Mouse (Mus musculus) spleen, embryonic (tissue): Measurements from ENCODE around the gene Syn3.
"Not testable (repeated sequence)": the region's sequence is repeated elsewhere in the genome, so short reads cannot be mapped to it uniquely, and the experiment has no call there.

Experiments
- CTCF ChIA-PET: fragments of 350-600 bp; sonication (Branson Sonifier 250); formaldehyde crosslinking; loops from one replicate; lab custom pipeline; 2022; lab: Charles Lee

The Syn3 gene

GRCm38 (mm10) chr10:86155344-86155743 is 343.4 kb downstream of the Syn3 start:
- CTCF ChIA-PET = no interaction called here

DNA sequence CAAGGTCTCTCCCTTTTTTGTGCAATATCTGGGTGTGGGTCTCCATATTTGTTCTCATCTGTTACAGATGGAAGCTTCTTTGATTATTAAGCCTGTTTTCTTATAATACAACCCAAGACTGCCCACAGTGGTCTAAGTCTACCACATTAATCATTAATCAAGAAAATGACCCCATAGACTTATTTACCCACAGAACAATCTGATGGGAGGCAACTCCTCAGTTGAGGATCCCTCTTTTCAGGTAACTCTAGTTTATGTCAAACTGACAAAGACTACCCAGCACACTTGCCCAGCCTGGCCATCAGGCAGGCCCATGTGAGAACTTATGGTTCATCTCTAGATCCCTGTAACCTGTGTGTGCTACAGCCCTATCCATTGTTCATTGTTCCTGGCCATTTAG is 345.5 kb downstream of the Syn3 start:
- CTCF ChIA-PET = no interaction called here

DNA sequence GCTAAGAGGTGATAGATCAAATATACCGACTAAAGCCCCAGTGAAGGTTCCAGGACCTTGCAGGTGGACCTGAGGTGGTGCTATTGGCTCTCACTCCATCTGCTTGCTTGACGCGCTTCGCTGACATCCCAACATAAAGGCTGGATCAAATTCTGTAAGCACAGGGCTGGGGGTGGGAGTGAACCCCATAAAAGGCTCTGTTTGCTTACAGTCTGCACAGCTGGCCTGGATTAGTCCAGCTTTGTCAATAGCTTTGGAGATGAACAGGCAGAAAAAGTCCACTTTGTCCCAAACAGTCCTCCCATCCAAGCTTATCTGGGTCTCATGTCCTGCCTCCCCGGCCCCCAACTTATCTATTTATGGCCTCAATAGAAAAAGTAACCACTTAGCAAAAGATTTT is 347.3 kb downstream of the Syn3 start:
- CTCF ChIA-PET = interaction anchor here (0.6 to 0.8 kb wide), 2 partner anchors 9 kb away, joined by 3 read pairs; no protein-coding TSS in a partner anchor

DNA sequence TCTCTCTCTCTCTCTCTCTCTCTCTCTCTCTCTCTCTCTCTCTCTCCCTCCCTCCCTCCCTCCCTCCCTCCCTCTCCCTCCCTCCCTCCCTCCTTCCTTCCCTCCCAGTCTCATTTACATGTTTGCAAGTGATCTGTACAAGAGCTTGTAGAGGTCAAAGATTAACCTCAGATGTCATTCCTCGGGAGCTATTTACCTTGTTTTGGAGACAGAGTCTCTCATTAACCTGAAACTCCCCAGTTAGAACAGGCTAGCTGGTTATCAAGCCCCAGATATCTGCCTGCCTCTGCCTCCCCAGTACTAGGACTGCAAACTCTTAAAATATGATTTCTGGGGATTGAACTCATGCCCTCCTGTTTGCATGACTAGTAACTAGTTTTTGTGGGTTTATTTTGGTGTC is 348.6 kb downstream of the Syn3 start:
- CTCF ChIA-PET = no interaction called here

DNA sequence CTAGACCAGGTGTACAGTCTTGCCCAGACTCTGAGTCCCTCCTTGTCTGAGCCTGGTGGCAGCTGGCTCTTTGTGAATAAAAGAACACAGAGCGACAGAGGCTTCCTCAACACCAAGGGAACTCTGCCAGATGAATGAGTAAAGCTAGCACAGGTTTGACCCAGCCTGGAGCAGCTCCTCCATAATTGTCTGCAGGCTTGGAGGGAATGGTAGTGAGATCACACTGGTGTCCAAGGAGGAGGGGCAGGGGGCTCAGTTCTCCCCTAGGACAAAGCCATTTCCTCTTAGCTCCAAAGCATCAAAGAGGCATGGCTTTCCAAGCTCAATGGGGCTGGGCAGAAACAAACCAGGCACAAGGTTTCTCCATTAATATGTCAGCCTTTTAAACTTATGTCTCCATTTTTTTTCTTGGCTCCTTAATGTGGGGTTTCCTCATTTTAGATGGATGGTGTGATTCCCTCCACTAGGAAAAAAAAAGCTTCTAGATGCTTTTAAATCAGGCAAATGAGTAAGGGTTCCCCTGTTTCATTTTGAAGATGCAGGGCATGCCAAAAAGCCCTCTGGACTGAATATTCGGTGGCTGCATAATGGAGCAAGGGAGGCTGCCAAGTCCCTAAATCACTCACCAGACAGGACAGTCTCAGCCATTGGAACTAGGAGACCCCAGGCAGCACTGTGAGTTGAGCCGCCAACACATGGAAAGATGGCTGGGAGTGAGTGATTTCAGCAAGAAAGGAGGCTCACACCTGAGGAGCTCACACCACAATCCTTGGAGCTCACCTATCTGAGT is 349.5 kb downstream of the Syn3 start:
- CTCF ChIA-PET = no interaction called here

DNA sequence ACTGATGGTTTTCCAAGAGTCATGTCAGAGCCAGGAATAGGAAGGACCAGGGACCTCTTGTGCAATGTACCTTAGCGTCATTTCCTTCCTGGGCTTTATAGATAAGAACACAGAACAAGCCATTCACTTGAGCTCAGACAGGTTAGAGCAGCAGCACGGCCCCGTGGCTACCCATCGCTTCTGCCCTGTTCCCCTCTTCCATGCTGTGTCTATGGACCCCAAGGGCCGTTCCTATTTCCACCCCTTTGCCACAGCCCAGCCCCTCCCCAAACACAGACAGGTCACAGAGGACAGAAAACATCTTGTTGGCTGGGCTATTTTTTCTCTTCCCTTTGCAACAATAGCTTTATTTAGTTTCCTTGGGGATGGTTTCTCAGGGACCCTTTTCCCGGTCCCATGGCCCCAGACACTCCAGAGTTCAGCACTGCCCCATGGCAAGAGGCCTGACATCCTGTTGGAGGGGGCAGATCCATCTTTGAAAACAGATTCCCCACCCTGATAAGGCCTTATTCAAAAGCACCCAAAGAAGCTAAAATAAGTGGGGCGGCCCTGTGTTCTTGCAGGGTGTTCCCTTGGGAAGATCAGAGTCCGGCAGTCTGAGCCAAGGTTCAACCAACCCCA is 359.5 kb downstream of the Syn3 start:
- CTCF ChIA-PET = no interaction called here

DNA sequence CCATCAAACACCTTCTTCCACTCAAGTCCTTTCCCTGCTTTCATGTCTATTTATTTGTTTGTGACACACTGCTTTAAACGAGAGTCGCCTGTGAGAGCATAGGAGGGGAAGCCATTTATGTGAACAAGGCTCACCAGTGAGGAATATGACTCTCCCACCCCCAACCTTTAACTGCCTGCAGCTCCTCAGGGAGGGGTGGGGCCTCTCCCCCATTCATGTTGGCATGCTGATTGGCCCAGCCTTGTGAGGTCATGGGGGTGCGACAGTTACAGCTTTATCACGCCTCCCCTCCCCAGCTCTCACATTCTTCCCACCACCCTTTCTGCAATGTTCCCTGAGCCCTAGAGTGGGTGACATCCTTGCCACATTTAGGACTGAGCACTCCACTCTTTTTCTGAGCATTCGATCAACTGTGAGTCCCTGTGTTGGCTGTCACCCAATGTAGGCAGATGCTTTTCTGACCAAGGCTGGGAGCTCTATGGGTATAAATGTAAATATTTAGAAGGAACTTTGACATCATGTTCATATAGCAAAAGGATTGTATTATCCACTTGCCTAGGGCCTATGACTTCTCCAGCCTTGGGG is 361.0 kb downstream of the Syn3 start:
- CTCF ChIA-PET = no interaction called here

GRCm38 (mm10) chr10:86137106-86137505 is 361.6 kb downstream of the Syn3 start:
- CTCF ChIA-PET = no interaction called here

DNA sequence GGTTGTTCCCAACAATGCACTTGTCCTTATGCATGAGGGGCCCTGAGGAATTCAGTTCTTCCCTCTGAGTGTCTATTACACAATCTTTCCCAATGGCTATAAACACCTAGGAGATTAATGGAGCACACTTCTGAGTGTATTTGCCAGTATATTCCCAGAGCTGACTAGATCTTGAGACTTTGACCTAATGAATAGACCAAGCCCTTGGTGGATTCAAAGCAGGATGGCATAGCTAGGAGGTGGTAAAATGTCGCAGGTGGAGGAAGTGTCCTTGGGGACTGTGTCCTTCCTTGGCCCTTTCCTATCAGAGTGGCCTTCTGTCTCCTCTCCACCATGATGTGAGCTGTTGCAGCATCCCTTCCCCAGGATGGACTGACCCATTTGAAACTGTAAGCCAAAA is 362.4 kb downstream of the Syn3 start:
- CTCF ChIA-PET = no interaction called here

- CTCF ChIA-PET = no interaction called here
These were observed 363.8 kb downstream of the Syn3 start for GRCm38 (mm10) chr10:86134848-86135247.

GRCm38 (mm10) chr10:86134336-86134735 is 364.4 kb downstream of the Syn3 start:
- CTCF ChIA-PET = no interaction called here

- CTCF ChIA-PET = no interaction called here
These were observed 366.2 kb downstream of the Syn3 start for GRCm38 (mm10) chr10:86132420-86132956.

DNA sequence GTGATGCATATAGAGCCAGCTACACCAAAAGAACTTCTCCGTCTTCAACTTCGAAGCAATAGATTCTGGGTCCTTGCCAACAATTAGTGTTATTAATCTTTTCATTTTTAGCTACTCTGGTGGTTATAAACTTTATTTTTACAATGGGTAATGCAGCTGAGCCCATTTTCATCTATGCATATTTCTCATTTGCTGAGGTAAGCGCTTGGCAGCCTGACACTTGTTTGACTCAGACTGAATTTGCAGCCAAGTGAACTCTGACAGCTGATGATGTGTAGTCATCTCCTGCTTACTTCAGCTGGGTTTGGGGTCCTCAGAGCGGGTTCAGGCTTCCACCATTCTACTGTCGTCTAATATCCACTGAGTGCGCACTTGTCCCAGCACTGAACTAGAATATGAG is 369.6 kb downstream of the Syn3 start:
- CTCF ChIA-PET = no interaction called here

- CTCF ChIA-PET = no interaction called here
These were observed 372.2 kb downstream of the Syn3 start for GRCm38 (mm10) chr10:86126478-86126877.

GRCm38 (mm10) chr10:86125421-86125820 is 373.3 kb downstream of the Syn3 start:
- CTCF ChIA-PET = no interaction called here

- CTCF ChIA-PET = no interaction called here
These were observed 374.6 kb downstream of the Syn3 start for GRCm38 (mm10) chr10:86124115-86124514.

GRCm38 (mm10) chr10:86123224-86123623 is 375.5 kb downstream of the Syn3 start:
- CTCF ChIA-PET = no interaction called here

GRCm38 (mm10) chr10:86122456-86122855 is 376.2 kb downstream of the Syn3 start:
- CTCF ChIA-PET = not testable (repeated sequence)

GRCm38 (mm10) chr10:86116268-86116667 is 382.4 kb downstream of the Syn3 start:
- CTCF ChIA-PET = no interaction called here

DNA sequence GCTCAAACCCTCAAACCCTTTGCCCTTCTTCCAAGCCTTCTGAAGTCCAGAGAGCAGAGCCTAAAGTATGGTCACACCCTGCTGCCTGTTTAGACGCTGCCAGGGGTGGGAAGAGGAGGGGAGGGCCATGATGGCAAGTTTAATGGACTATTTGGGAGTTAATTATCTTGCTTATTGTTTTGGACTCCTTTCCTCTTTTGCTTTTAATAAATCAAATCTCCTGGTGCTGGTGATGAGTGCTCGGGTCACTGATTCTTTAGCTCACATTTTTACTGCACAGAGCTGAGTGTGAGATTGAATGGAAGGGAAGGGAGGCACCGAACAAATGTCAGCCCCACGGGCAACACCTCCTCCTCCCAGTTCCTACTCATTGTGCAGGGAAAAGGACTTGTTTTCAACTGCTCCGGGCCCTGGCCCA is 384.3 kb downstream of the Syn3 start:
- CTCF ChIA-PET = no interaction called here

DNA sequence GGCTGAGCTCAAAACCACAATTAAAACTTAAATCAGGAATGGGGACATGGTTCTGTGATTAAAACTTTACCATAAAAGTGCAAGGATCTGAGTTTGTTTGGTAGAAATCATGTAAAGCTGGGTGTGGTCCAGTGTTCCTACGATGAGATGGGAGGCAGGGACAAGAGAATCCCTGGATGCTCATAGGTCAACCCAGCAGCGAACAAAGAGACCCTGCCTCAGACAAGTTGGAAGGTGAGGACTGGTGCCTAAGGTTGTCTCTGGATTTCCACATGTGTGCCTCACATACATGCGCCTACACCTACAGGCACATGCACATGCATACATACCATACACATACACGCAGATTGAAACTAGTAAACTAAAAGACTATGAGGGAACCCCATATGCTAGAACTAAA is 389.9 kb downstream of the Syn3 start:
- CTCF ChIA-PET = no interaction called here

DNA sequence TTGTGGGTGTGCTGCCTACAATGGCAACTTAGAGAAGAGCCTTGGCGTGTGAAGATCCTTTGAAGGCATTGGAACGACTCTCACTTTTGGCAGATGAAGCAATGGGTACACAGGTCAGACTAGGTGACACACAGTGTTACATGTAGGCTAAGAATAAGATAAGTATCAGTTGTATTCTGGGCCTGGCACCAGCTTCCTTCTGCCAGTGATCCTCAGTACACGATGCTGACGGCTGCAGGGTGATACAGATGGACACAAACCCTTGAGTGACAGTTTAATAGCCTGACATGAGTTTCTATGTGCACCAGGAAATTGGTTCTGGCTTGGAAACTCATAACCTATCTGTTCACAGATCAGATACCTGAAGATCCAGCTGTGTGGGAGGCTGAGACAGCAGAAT is 391.0 kb downstream of the Syn3 start:
- CTCF ChIA-PET = no interaction called here

DNA sequence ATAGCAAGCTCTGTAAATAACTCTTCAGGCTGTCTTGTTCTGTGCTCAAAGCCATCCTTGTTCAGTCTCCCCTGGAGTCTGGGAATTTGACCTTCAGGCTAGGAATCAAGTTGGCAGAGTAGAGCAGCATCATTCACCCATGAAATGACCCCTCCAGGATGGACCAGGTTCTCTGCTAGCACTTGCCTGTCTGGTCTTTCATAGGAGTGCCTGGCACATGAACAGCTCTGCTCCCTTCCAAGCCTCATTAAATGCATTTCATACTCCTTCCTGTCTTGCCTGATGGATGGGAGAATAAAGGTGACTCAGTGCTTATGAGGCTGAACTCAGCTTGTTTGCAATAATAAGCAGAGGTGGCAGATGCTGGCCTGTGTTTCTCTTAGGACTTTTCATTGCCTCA is 394.7 kb downstream of the Syn3 start:
- CTCF ChIA-PET = no interaction called here
